Mouse (Mus musculus) stomach, embryonic 14.5 days (tissue): Measurements from ENCODE around the gene Dntt. TPM values are rescaled to one million over a fixed set of nuclear protein-coding genes. Genes with fewer than 3 reads are reported as not detected.

Experiments used
- ATAC-seq: fragments of 200-750 bp; cut with Nextera tagmentation; 2 replicates; pipeline ENCODE4 v1.8.0; 2017; ENCODE audit warnings: low read depth, moderate TSS enrichment; ENCODE audit not compliant: insufficient number of reproducible peaks, insufficient read depth, low FRiP score
- H3K27ac ChIP-seq: fragments of 300-500 bp; sonication (generic); 2 replicates; pipeline ENCODE4 v1.5.1; 2014; ENCODE audit warnings: mild to moderate bottlenecking, low read length, moderate library complexity, mixed read lengths
- H3K27me3 ChIP-seq: fragments of 300-500 bp; sonication (generic); 2 replicates; pipeline ENCODE4 v1.6.1; 2014; ENCODE audit warnings: low read length, control low read depth, mixed read lengths; ENCODE audit not compliant: control insufficient read depth, insufficient read depth
- H3K36me3 ChIP-seq: fragments of 300-500 bp; sonication (generic); 2 replicates; pipeline ENCODE4 v1.6.1; 2014; ENCODE audit warnings: mild to moderate bottlenecking, control low read depth, low read length, moderate library complexity, mixed read lengths; ENCODE audit not compliant: control insufficient read depth, insufficient read depth
- H3K4me1 ChIP-seq: fragments of 300-500 bp; sonication (generic); 2 replicates; pipeline ENCODE4 v1.6.1; 2014; ENCODE audit warnings: low read length, control low read depth, mixed read lengths; ENCODE audit not compliant: control insufficient read depth, insufficient read depth
- H3K4me2 ChIP-seq: fragments of 300-500 bp; sonication (generic); replicated peaks from 2 replicates; pipeline ENCODE4 v1.6.1; 2014; ENCODE audit warnings: low read depth, low read length, control low read depth
- H3K4me3 ChIP-seq: fragments of 300-500 bp; sonication (generic); 2 replicates; pipeline ENCODE4 v1.5.1; 2014; ENCODE audit warnings: low read depth, low read length, control low read depth
- H3K9ac ChIP-seq: fragments of 300-500 bp; sonication (generic); replicated peaks from 2 replicates; pipeline ENCODE4 v1.6.1; 2014; ENCODE audit warnings: low read depth, mild to moderate bottlenecking, control low read depth, low read length, moderate library complexity, mixed read lengths
- H3K9me3 ChIP-seq: fragments of 300-500 bp; sonication (generic); 2 replicates; pipeline ENCODE4 v1.6.1; 2016; ENCODE audit warnings: low read depth, low read length, control low read depth; ENCODE audit not compliant: control insufficient read depth
- WGBS: fragments of 180-500 bp; shearing (Covaris S2); extraction: QIAGEN DNeasy Blood & Tissue Kit; methylation state at CpG from one replicate; pipeline ENCODE4 v1.1.7; 2014; 5-methylcytosine and 5-hydroxymethylcytosine counted together
- polyA plus RNA-seq: library from polyadenylated mRNA; unstranded; fragments of >200 nt; fragmentation: Nextera tagmentation; extraction: Ambion mirVana; gene quantifications from 2 replicates; pipeline ENCODE4 v1.2.1, GENCODE M21; 2014

Gene Dntt
- polyA plus RNA-seq, 1 experiment from 2014 or later = not detected

GRCm38 (mm10) chr19:40992517-40993044, 36.5 kb upstream of the Dntt start:
- no peak overlapping the region for H3K4me2 ChIP-seq
- no peak for ATAC-seq
- no peak overlapping the region for H3K27ac ChIP-seq
- no peaks in the 10 kb centered on the region for H3K27me3 ChIP-seq
- no peak overlapping the region for H3K9ac ChIP-seq
- no peaks in the 10 kb centered on the region for H3K36me3 ChIP-seq
- 78% methylated on average over 8 of the region's 8 CpGs for WGBS
- H3K4me1 ChIP-seq = no peaks in the 10 kb centered on the region
- H3K4me3 ChIP-seq = no peak overlapping the region
- no peaks in the 10 kb centered on the region for H3K9me3 ChIP-seq

- Histone ChIP-seq H3K4me2 (no peak overlapping the region), H3K4me1 (no peaks in the 10 kb centered on the region), H3K36me3 (no peaks in the 10 kb centered on the region), H3K4me3 (no peak overlapping the region), H3K27me3 (no peaks in the 10 kb centered on the region), H3K9me3 (no peaks in the 10 kb centered on the region), H3K27ac (no peak overlapping the region), H3K9ac (no peak overlapping the region)
- no peak for ATAC-seq
- 80% methylated on average over 5 of the region's 5 CpGs for WGBS
Measured at GRCm38 (mm10) chr19:40993356-40993755, 35.7 kb upstream of the Dntt start.

DNA sequence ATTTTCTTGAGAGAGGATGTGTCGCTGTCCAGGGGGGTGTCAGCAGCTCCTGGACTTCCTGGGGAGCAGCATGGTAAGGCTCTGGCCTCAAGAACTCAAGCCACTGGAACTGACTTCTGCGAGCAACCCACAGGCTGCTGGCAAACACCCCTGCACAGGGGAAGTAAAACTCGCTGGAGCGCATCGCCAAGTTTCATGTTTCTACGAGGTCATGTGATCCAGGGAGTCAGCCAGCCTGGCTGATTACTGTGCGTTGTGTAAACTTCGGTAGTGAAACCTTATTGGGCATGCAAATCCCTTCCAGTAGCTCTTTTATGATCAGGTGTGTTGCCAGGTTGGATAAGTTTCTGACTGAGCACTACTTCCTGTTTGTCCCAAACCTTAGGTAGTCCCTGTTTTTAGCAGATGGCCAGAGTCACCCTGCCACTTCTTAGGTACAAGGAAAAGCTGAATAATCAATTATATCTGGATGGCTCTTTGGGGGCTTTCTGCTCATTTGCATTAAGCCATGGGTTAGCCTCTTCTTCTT, 35.0 kb upstream of the Dntt start, which contains the start of gene Blnk:
Gene Blnk, minus strand, starts transcription at position 479 of the 529 bp plus-strand sequence.
- no peak within 1 kb of the TSS for H3K4me2 ChIP-seq
- H3K36me3 ChIP-seq = no peaks in the 10 kb centered on the region
- no peak within 1 kb of the TSS for H3K4me3 ChIP-seq
- H3K27me3 ChIP-seq = no peaks in the 10 kb centered on the region
- 38% methylated on average over 8 of the region's 8 CpGs for WGBS
- ATAC-seq = peak; percentile 75
- no peak within 1 kb of the TSS for H3K9ac ChIP-seq
- H3K27ac ChIP-seq = no peak within 1 kb of the TSS
- H3K4me1 ChIP-seq = no peaks in the 10 kb centered on the region
- H3K9me3 ChIP-seq = no peaks in the 10 kb centered on the region

DNA sequence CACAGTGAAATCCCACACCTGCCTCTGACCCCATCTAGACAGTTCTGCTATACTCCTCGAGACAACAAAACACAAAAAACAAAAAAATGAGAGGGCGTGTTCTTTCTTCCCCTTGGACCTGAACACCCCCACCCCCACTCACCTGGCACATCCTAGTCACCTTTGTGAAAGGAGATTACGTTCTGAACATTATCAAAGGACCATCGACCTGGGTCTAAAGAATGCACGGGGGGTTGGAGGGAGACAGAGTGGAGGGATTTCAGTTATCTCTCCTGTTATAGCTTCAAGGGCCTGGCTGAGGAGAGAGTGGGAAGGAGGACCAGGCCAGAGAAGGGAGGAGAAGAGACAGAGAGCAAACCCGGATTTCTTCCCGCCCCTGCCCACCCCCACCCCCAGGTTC, 34.2 kb upstream of the Dntt start:
- ATAC-seq = no peak
- Histone ChIP-seq H3K36me3 (no peaks in the 10 kb centered on the region), H3K27ac (no peak overlapping the region), H3K27me3 (no peaks in the 10 kb centered on the region), H3K4me1 (no peaks in the 10 kb centered on the region), H3K9me3 (no peaks in the 10 kb centered on the region), H3K9ac (no peak overlapping the region), H3K4me3 (no peak overlapping the region), H3K4me2 (no peak overlapping the region)
- 53% methylated on average over 7 of the region's 7 CpGs for WGBS

DNA sequence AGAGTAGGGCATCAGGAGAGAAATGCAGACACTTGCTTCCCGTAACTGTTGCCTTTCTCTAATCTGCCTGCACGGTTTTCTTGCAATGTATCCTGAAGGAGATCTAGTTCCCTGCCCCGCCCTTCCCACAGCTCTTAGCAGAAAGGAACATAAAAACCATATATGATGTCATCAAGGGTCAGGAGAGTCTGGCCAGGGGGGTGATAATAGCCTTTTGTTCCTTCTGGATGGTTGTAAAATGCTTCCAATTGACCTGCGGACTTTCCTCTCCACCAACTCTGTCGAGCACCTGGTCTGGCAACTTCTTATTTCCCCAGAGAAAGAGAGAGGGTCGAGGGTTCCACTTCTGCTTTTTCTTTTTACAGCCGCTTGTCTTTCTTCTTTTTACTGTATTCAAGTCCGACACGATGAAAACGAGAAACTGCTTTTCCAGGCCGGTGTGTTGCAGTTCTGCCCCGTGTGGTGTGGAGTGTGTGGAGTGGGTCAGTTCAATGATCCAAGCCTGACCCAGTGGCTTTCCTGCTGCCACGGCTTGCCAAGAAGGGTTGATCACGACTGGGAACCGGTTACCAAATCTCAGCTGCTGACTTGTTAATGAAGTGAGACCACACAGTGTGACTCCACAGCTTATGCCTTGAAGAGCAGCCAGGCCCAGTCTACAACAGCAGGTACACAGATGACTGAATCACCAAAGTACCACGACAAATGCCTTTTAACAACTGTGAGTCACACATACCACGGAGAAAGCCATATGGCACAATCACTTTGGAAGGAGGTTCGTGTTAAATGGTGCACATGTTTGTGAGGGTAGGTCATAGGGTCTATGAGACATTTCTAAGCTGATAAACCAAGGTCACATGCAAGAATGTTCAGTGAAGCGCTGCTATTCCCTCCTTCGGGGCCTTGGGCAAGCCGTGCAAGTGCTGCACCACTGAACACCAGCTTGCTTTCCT, 33.4 kb upstream of the Dntt start:
- Histone ChIP-seq H3K9ac (no peak overlapping the region), H3K36me3 (no peaks in the 10 kb centered on the region), H3K4me2 (no peak overlapping the region), H3K27me3 (no peaks in the 10 kb centered on the region), H3K4me1 (no peaks in the 10 kb centered on the region), H3K4me3 (no peak overlapping the region), H3K27ac (no peak overlapping the region), H3K9me3 (no peaks in the 10 kb centered on the region)
- WGBS = 59% methylated on average over 21 of the region's 21 CpGs
- no peak for ATAC-seq

GRCm38 (mm10) chr19:40996722-40997121, 32.4 kb upstream of the Dntt start:
- Histone ChIP-seq H3K4me2 (no peak overlapping the region), H3K4me3 (no peak overlapping the region), H3K27ac (no peak overlapping the region), H3K9ac (no peak overlapping the region), H3K27me3 (no peaks in the 10 kb centered on the region), H3K9me3 (no peaks in the 10 kb centered on the region), H3K4me1 (no peaks in the 10 kb centered on the region), H3K36me3 (no peaks in the 10 kb centered on the region)
- no peak for ATAC-seq
- 80% methylated on average over 6 of the region's 6 CpGs for WGBS

DNA sequence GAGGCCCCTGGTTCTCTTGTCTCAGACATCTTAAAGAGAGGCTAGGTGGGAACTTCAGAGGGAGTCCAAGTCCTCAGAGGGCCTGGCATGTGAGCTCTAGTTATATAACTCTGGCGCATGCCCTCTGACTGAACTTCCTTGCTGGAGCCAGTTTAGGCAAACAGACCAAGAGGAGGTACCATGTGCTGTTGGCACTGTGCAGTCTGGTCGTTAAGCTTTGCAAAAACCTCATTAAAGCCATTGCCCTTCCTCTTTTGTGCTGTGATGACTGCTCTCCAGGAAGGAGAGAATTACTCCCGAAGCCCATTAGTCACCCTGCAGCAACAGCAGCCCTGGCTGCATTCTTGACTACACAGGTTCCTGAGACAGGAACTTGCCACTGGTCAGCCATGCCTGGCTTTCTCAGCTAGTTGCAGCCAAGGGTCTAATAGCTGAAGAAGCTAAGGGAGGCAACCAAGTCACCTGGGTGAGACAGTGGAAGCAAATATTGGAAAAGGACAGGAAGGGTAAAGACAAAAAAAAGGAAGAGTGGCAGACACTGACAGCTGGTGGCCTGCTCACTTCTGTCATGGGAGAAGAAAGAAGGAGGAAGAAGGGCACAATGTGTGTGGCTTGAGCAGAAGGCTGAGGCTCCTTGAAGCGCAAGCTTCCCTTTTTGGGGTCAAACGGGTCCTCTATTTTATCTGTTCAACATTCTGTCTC, 30.5 kb upstream of the Dntt start:
- no peak overlapping the region for H3K27ac ChIP-seq
- no peak overlapping the region for H3K9ac ChIP-seq
- H3K4me2 ChIP-seq = no peak overlapping the region
- H3K4me3 ChIP-seq = no peak overlapping the region
- H3K27me3 ChIP-seq = no peaks in the 10 kb centered on the region
- WGBS = 61% methylated on average over 5 of the region's 5 CpGs
- H3K36me3 ChIP-seq = no peaks in the 10 kb centered on the region
- no peaks in the 10 kb centered on the region for H3K9me3 ChIP-seq
- no peaks in the 10 kb centered on the region for H3K4me1 ChIP-seq
- ATAC-seq = no peak

GRCm38 (mm10) chr19:40999569-40999968, 29.5 kb upstream of the Dntt start:
- no peak for ATAC-seq
- Histone ChIP-seq H3K9ac (no peak overlapping the region), H3K36me3 (no peaks in the 10 kb centered on the region), H3K9me3 (no peaks in the 10 kb centered on the region), H3K4me2 (no peak overlapping the region), H3K27me3 (no peaks in the 10 kb centered on the region), H3K4me1 (no peaks in the 10 kb centered on the region), H3K27ac (no peak overlapping the region), H3K4me3 (no peak overlapping the region)
- 51% methylated on average over 3 of the region's 3 CpGs for WGBS
